Mouse (Mus musculus): ENCODE results near the gene Gm525. TPM values are rescaled to one million over a fixed set of nuclear protein-coding genes. Genes with fewer than 3 reads are reported as not detected.
"Not testable (repeated sequence)": the region's sequence is repeated elsewhere in the genome, so short reads cannot be mapped to it uniquely, and the experiment has no call there.

Gm525 gene
- polyA plus RNA-seq, 1 experiment from 2014 or later: not detected

- not testable (repeated sequence) for H3K27ac ChIP-seq (replicated peaks); H3K4me3 ChIP-seq; ATAC-seq (ENCODE audit: low FRiP score, low read depth); H3K4me1 ChIP-seq (replicated peaks); H3K9ac ChIP-seq; H3K27me3 ChIP-seq; H3K4me2 ChIP-seq; H3K9me3 ChIP-seq
- peaks cover 71% of the 10 kb centered on the region for H3K36me3 ChIP-seq
- WGBS: 93% methylated on average over 6 of the region's 7 CpGs
These were observed 32.6 kb upstream of the Gm525 start for GRCm38 (mm10) chr11:89041073-89041472.

- ATAC-seq (ENCODE audit: low FRiP score, low read depth): no peak
- 81% methylated on average over 7 of the region's 7 CpGs for WGBS
- no peak overlapping the region for H3K4me3 ChIP-seq
These were observed 30.6 kb upstream of the Gm525 start for GRCm38 (mm10) chr11:89043046-89043445.

DNA sequence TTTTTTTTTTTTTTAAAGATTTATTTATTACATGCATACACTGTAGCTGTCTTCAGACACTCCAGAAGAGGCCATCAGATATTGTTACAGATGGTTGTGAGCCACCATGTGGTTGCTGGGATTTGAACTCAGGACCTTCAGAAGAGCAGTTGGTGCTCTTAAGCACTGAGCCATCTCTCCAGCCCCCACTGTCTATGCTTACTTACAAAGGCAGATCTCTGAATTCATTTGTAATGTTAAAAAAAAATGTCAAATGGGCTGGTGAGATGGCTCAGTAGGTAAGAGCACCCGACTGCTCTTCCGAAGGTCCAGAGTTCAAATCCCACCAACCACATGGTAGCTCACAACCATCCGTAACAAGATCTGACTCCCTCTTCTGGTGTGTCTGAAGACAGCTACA lies 28.1 kb upstream of the Gm525 start:
- not testable (repeated sequence) for ATAC-seq (ENCODE audit: low FRiP score, low read depth); H3K4me3 ChIP-seq; H3K9ac ChIP-seq; H3K9me3 ChIP-seq; H3K4me1 ChIP-seq (replicated peaks); H3K27ac ChIP-seq (replicated peaks); H3K27me3 ChIP-seq; H3K4me2 ChIP-seq
- WGBS: 99% methylated on average over 3 of the region's 3 CpGs
- H3K36me3 ChIP-seq: peaks cover 72% of the 10 kb centered on the region

More at GRCm38 (mm10) chr11:89043046-89043445, 30.6 kb upstream of the Gm525 start:
- Histone ChIP-seq H3K27ac (replicated peaks) (no peak overlapping the region), H3K27me3 (no peaks in the 10 kb centered on the region), H3K9me3 (no peaks in the 10 kb centered on the region), H3K36me3 (peaks cover 77% of the 10 kb centered on the region), H3K4me2 (no peak overlapping the region), H3K9ac (no peak overlapping the region), H3K4me1 (replicated peaks) (no peaks in the 10 kb centered on the region)

GRCm38 (mm10) chr11:89046021-89046420 lies 27.6 kb upstream of the Gm525 start:
- Histone ChIP-seq H3K4me3 (no peak overlapping the region), H3K9ac (no peak overlapping the region), H3K4me1 (replicated peaks) (no peaks in the 10 kb centered on the region), H3K36me3 (peaks cover 70% of the 10 kb centered on the region), H3K9me3 (no peaks in the 10 kb centered on the region), H3K4me2 (no peak overlapping the region), H3K27me3 (no peaks in the 10 kb centered on the region), H3K27ac (replicated peaks) (no peak overlapping the region)
- ATAC-seq (ENCODE audit: low FRiP score, low read depth): no peak
- WGBS: 93% methylated on average over 3 of the region's 3 CpGs

DNA sequence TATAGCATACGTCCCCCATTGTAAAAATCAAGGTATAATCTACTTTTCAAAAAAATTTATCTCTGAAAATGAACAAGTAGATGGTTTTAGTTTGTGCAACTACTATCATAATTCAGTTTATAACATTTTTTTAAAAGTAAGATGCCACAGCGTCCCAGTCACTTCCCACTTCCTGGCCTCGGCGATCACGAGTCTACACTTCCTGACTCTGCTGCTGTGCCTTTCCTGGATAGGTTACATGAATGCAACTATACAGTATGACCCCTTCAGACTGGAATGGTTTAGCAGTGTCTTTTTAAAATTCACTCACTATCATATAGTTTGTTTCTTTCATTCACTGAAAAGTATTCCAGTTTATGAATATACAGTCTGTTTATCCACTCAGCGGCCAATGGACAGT lies 21.9 kb upstream of the Gm525 start:
- WGBS: 95% methylated on average over 6 of the region's 6 CpGs
- H3K9ac ChIP-seq: no peak overlapping the region
- no peak overlapping the region for H3K27ac ChIP-seq (replicated peaks)
- H3K27me3 ChIP-seq: no peaks in the 10 kb centered on the region
- peaks cover 4% of the 10 kb centered on the region; the same call in 1 of the 2 replicates for H3K4me1 ChIP-seq (replicated peaks)
- ATAC-seq (ENCODE audit: low FRiP score, low read depth): no peak
- no peak overlapping the region for H3K4me3 ChIP-seq
- no peak overlapping the region for H3K4me2 ChIP-seq
- H3K36me3 ChIP-seq: peaks cover 43% of the 10 kb centered on the region
- H3K9me3 ChIP-seq: no peaks in the 10 kb centered on the region

DNA sequence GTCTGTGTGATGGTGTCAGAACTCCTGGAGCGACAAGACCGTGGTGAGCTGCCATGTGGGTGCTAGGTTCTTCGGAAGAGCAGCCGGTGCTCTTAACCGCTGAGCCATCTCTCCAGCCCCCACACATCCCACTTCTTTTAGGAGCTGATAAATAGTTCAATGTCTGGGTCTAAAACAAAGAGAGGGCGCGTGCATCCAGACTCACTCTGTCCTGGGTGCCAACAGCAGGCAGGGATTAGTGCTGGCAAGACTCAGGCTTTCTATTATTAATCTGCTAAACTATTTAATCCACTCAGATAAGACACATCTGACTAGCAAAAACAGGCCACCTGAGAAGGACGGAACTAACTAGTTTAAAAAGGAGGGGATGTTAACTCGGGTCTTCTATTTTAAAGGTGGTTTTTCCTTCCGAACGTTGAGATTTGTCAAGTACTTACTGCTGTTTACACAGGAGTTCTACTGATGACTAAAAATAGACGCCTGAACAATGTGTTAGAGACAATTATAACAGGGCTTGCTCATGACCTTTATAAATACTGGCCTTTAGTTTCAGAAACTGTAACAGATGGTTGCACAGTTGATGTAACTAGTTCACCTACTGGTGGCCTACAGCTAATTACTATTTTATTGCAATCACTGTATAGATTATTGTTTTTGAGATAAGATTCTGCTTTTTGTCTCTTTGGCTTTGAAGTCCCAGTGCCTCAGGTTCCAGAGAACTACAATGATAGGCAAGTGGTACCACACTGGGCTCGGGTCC lies 17.5 kb upstream of the Gm525 start:
- no peak for ATAC-seq (ENCODE audit: low FRiP score, low read depth)
- WGBS: 81% methylated on average over 13 of the region's 13 CpGs
- Histone ChIP-seq H3K4me3 (no peak overlapping the region), H3K4me1 (replicated peaks) (peaks cover 31% of the 10 kb centered on the region), H3K36me3 (peaks cover 13% of the 10 kb centered on the region), H3K9ac (no peak overlapping the region), H3K4me2 (no peak overlapping the region), H3K27ac (replicated peaks) (no peak overlapping the region), H3K27me3 (no peaks in the 10 kb centered on the region), H3K9me3 (no peaks in the 10 kb centered on the region)

DNA sequence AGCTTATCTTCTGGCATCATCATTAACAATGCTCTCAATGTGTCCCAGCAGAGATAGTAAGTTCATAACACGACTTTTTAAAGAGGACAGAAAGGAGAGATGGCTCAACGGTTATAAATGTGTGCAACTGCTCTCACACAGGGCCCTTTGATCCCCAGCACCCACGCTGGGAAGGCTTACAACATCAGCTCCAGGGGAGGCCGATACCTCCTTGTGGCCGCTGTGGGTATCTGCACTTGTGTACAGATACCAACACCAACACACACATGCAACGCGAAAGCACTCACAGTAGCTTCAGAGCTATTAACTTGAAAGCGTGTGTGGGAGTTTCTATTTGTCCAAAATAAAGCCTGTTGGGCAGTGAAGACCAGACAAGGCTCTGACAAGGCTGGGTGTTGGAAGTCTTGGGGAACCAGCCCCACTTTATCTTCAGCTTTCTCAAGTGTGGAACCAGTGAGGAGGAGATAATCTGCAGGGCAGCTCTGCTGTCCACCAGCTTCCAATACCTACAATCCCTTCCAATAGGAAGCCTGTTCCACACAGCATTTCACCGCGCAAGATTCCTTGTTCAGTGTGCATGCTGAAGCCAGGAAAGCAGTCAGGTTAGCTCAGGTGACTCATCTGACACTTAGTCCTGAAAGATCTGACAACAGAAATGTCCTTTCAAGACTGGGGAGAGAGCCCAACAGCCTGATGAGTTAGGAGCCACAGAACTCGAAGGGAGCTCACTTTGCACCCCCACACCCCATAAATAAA lies 14.9 kb upstream of the Gm525 start:
- peak overlapping the region; percentile 89 for H3K4me3 ChIP-seq
- peaks cover 31% of the 10 kb centered on the region for H3K4me1 ChIP-seq (replicated peaks)
- H3K27ac ChIP-seq (replicated peaks): no peak overlapping the region
- WGBS: 72% methylated on average over 11 of the region's 11 CpGs
- no peaks in the 10 kb centered on the region for H3K9me3 ChIP-seq
- peak overlapping the region; percentile 80 for H3K4me2 ChIP-seq
- H3K36me3 ChIP-seq: peaks cover 8% of the 10 kb centered on the region
- ATAC-seq (ENCODE audit: low FRiP score, low read depth): no peak
- no peaks in the 10 kb centered on the region for H3K27me3 ChIP-seq
- peak overlapping the region; percentile 84; the same call in 1 of the 2 replicates for H3K9ac ChIP-seq

GRCm38 (mm10) chr11:89059919-89060422 lies 13.7 kb upstream of the Gm525 start:
- Histone ChIP-seq H3K4me1 (replicated peaks) (peaks cover 31% of the 10 kb centered on the region), H3K4me3 (peak overlapping the region; percentile 89), H3K9me3 (no peaks in the 10 kb centered on the region), H3K9ac (peak overlapping the region; percentile 84), H3K4me2 (peak overlapping the region; percentile 80), H3K27ac (replicated peaks) (peak overlapping the region; percentile 84), H3K36me3 (peaks cover 3% of the 10 kb centered on the region), H3K27me3 (no peaks in the 10 kb centered on the region)
- peak; percentile 82 for ATAC-seq (ENCODE audit: low FRiP score, low read depth)
- WGBS: under 1% methylated on average over 33 of the region's 33 CpGs

- ATAC-seq (ENCODE audit: low FRiP score, low read depth): peak; percentile 96
- Histone ChIP-seq H3K9ac (peak overlapping the region; percentile 84), H3K36me3 (peaks cover 3% of the 10 kb centered on the region), H3K4me1 (replicated peaks) (peaks cover 31% of the 10 kb centered on the region), H3K27me3 (no peaks in the 10 kb centered on the region), H3K4me3 (peak overlapping the region; percentile 89), H3K9me3 (no peaks in the 10 kb centered on the region), H3K4me2 (peak overlapping the region; percentile 80), H3K27ac (replicated peaks) (peak overlapping the region; percentile 84)
- WGBS: under 1% methylated on average over 58 of the region's 63 CpGs
These were observed 13.1 kb upstream of the Gm525 start for GRCm38 (mm10) chr11:89060423-89061089.

GRCm38 (mm10) chr11:89061362-89061761 lies 12.3 kb upstream of the Gm525 start:
- H3K27me3 ChIP-seq: no peaks in the 10 kb centered on the region
- H3K4me1 ChIP-seq (replicated peaks): peaks cover 31% of the 10 kb centered on the region
- 84% methylated on average over 7 of the region's 7 CpGs for WGBS
- ATAC-seq (ENCODE audit: low FRiP score, low read depth): no peak
- peaks cover 3% of the 10 kb centered on the region for H3K36me3 ChIP-seq
- no peak overlapping the region for H3K9ac ChIP-seq
- H3K9me3 ChIP-seq: no peaks in the 10 kb centered on the region
- no peak overlapping the region for H3K27ac ChIP-seq (replicated peaks)
- H3K4me3 ChIP-seq: no peak overlapping the region
- H3K4me2 ChIP-seq: no peak overlapping the region

DNA sequence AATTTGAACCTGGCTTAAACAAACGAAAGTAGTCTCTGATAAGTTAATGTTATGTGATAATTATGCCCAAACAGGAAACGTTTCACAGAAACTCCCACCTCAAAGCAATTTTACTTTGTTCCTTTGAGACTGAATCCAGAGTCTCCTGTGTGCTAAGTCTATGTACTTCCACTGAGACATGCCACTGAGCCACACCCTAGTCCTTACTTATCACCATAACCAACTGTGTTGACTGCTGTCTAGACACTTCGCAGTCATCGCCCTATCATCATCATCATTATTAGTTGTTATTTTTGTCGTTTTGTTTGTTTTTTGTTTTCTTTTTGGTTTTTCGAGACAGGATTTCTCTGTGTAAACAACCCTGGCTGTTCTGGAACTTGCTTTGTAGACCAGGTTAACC lies 9.3 kb upstream of the Gm525 start:
- Histone ChIP-seq H3K27me3 (no peaks in the 10 kb centered on the region), H3K4me3 (no peak overlapping the region)
- WGBS: 88% methylated on average over 6 of the region's 6 CpGs

DNA sequence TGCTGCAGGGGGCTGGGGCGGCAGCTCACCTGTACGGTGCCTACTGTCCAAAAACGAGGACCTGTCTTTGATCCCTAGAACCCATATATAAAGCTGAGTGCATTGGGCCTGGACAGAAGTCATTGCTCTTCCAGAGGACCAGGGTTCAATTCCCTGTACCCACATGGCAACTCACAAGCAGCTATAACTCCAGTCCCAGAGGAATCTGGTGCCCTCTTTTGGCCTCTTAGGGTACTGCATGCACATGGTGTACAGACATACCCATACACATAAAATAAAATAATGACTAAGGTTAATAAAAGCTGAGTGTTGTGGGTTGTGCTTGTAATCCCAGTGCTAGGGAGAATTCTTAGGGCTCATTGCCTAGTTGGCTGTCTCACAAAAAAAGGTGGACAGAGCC lies 8.3 kb upstream of the Gm525 start:
- ATAC-seq (ENCODE audit: low FRiP score, low read depth): no peak
- Histone ChIP-seq H3K4me3 (no peak overlapping the region), H3K4me2 (no peak overlapping the region), H3K36me3 (no peaks in the 10 kb centered on the region), H3K27me3 (no peaks in the 10 kb centered on the region), H3K9ac (no peak overlapping the region), H3K27ac (replicated peaks) (no peak overlapping the region), H3K4me1 (replicated peaks) (0 out of 2 replicates have a peak, but pooled peaks cover 2% of the 10 kb centered on the region), H3K9me3 (no peaks in the 10 kb centered on the region)
- 94% methylated on average over 3 of the region's 3 CpGs for WGBS

More for the DNA sequence above, 9.3 kb upstream of the Gm525 start:
- Histone ChIP-seq H3K9me3 (no peaks in the 10 kb centered on the region), H3K27ac (replicated peaks) (no peak overlapping the region), H3K4me1 (replicated peaks) (peaks cover 8% of the 10 kb centered on the region), H3K4me2 (no peak overlapping the region), H3K36me3 (no peaks in the 10 kb centered on the region), H3K9ac (no peak overlapping the region)
- no peak for ATAC-seq (ENCODE audit: low FRiP score, low read depth)

Data from hindbrain, embryonic 15.5 days (tissue).